Mouse (Mus musculus) bone marrow, adult 2 months (tissue): ENCODE measurements at regions not wholly inside any gene's neighbourhood (a gene's known extent, or its start where the extent isn't known, plus 50 kb on each side); places are given as distances from the start of the nearest gene placed in this dataset.

Experiments
- CTCF ChIP-seq: fragments of 200-500 bp; IDR thresholded peaks from 2 replicates; pipeline ENCODE4 v1.5.1; 2011; ENCODE audit warnings: low read length, control low read depth; ENCODE audit not compliant: control insufficient read depth, insufficient read depth
- POLR2A ChIP-seq: fragments of 200-500 bp; IDR thresholded peaks from 2 replicates; pipeline ENCODE4 v1.6.1; 2011; ENCODE audit warnings: low read depth, mild to moderate bottlenecking, control low read depth, low read length, borderline replicate concordance; ENCODE audit not compliant: control insufficient read depth

GRCm38 (mm10) chr9:94606422-94606821, 63.3 kb upstream of the Slc9a9 start:
- TF ChIP-seq POLR2A = no peak
- TF ChIP-seq CTCF = no peak
